Mouse (Mus musculus): ENCODE measurements at regions not wholly inside any gene's neighbourhood (a gene's known extent, or its start where the extent isn't known, plus 50 kb on each side); places are given as distances from the start of the nearest gene placed in this dataset.

GRCm38 (mm10) chr3:36743399-36743798, 53.4 kb upstream of the Trpc3 start:
- no peak for DNase-seq (ENCODE audit: low read depth, low spot score)

- DNase-seq (ENCODE audit: low read depth, low spot score) = peak; percentile 40
Measured at GRCm38 (mm10) chr3:36754358-36754950, 64.5 kb upstream of the Trpc3 start.

GRCm38 (mm10) chr3:36762065-36762653, 72.2 kb upstream of the Trpc3 start:
- DNase-seq (ENCODE audit: low read depth, low spot score) = no peak

- peak; percentile 3 for DNase-seq (ENCODE audit: low read depth, low spot score)
Measured at GRCm38 (mm10) chr3:36762847-36763246, 72.9 kb upstream of the Trpc3 start.

- DNase-seq (ENCODE audit: low read depth, low spot score) = no peak
Measured at GRCm38 (mm10) chr3:36764741-36765140, 74.8 kb upstream of the Trpc3 start.

- peak; percentile 28 for DNase-seq (ENCODE audit: low read depth, low spot score)
Measured at GRCm38 (mm10) chr3:36770096-36770495, 80.1 kb upstream of the Trpc3 start.

- DNase-seq (ENCODE audit: low read depth, low spot score) = no peak
Measured at GRCm38 (mm10) chr3:36771011-36771410, 81.0 kb upstream of the Trpc3 start.

- no peak for DNase-seq (ENCODE audit: low read depth, low spot score)
Measured at GRCm38 (mm10) chr3:36774023-36774422, 84.1 kb upstream of the Trpc3 start.

- DNase-seq (ENCODE audit: low read depth, low spot score) = no peak
Measured at GRCm38 (mm10) chr3:36778448-36778847, 84.5 kb upstream of the 4932438A13Rik start.

GRCm38 (mm10) chr3:36786581-36786980, 76.3 kb upstream of the 4932438A13Rik start:
- DNase-seq (ENCODE audit: low read depth, low spot score) = no peak

- DNase-seq (ENCODE audit: low read depth, low spot score) = no peak
Measured at GRCm38 (mm10) chr3:36790245-36790644, 72.7 kb upstream of the 4932438A13Rik start.

- DNase-seq (ENCODE audit: low read depth, low spot score) = no peak
Measured at GRCm38 (mm10) chr3:36797025-36797424, 65.9 kb upstream of the 4932438A13Rik start.

- DNase-seq (ENCODE audit: low read depth, low spot score) = no peak
Measured at GRCm38 (mm10) chr3:36798160-36798823, 64.6 kb upstream of the 4932438A13Rik start.

- DNase-seq (ENCODE audit: low read depth, low spot score) = no peak
Measured at GRCm38 (mm10) chr3:36810528-36810927, 52.4 kb upstream of the 4932438A13Rik start.

Measured in skeletal muscle tissue, adult 2 months (tissue).